Mouse (Mus musculus) forebrain, embryonic 11.5 days (tissue): ENCODE results near the gene Pafah1b2. TPM values are rescaled to one million over a fixed set of nuclear protein-coding genes. Genes with fewer than 3 reads are reported as not detected.

Experiments used
- ATAC-seq: fragments of 200-750 bp; cut with Nextera tagmentation; replicated peaks from 2 replicates; pipeline ENCODE4 v1.8.0; 2017; ENCODE audit warnings: moderate TSS enrichment; ENCODE audit not compliant: low FRiP score
- DNase-seq: peaks from one replicate; pipeline ENCODE4 v3.0.0-alpha.2; 2017; ENCODE audit warnings: low spot score
- H3K27ac ChIP-seq: fragments of 300-500 bp; sonication (generic); 2 replicates; pipeline ENCODE4 v1.5.1; 2014; ENCODE audit warnings: low read depth, low read length
- H3K27me3 ChIP-seq: fragments of 300-500 bp; sonication (generic); 2 replicates; pipeline ENCODE4 v1.6.1; 2014; ENCODE audit warnings: mild to moderate bottlenecking, low read length, mixed read lengths; ENCODE audit not compliant: control insufficient read depth, insufficient read depth
- H3K36me3 ChIP-seq: fragments of 300-500 bp; sonication (generic); 2 replicates; pipeline ENCODE4 v1.6.1; 2014; ENCODE audit warnings: mild to moderate bottlenecking, low read length, moderate library complexity, mixed read lengths; ENCODE audit not compliant: control insufficient read depth, insufficient read depth
- H3K4me1 ChIP-seq: fragments of 300-500 bp; sonication (generic); replicated peaks from 2 replicates; pipeline ENCODE4 v1.6.1; 2014; ENCODE audit warnings: low read length, mixed read lengths; ENCODE audit not compliant: control insufficient read depth, insufficient read depth
- H3K4me2 ChIP-seq: fragments of 300-500 bp; sonication (generic); 2 replicates; pipeline ENCODE4 v1.6.1; 2014; ENCODE audit warnings: low read depth, mild to moderate bottlenecking, low read length, moderate library complexity, mixed read lengths; ENCODE audit not compliant: severe bottlenecking
- H3K4me3 ChIP-seq: fragments of 300-500 bp; sonication (generic); 2 replicates; pipeline ENCODE4 v1.5.1; 2014; ENCODE audit warnings: low read depth, low read length
- H3K9ac ChIP-seq: fragments of 300-500 bp; sonication (generic); 2 replicates; pipeline ENCODE4 v1.6.1; 2014; ENCODE audit warnings: low read length
- H3K9me3 ChIP-seq: fragments of 300-500 bp; sonication (generic); 2 replicates; pipeline ENCODE4 v1.6.1; 2016; ENCODE audit warnings: low read length, mixed read lengths; ENCODE audit not compliant: control insufficient read depth
- WGBS: fragments of 180-500 bp; shearing (Covaris S2); extraction: QIAGEN DNeasy Blood & Tissue Kit; methylation state at CpG from one replicate; pipeline ENCODE4 v1.1.7; 2014; 5-methylcytosine and 5-hydroxymethylcytosine counted together
- microRNA-seq: library from miRNA; unstranded; fragments of <30 nt; microRNA quantifications from one replicate; pipeline ENCODE4, GENCODE M21; 2016; ENCODE audit not compliant: insufficient number of aligned reads
- polyA plus RNA-seq: library from polyadenylated mRNA; unstranded; fragments of >200 nt; fragmentation: Nextera tagmentation; extraction: Ambion mirVana; gene quantifications from 2 replicates; pipeline ENCODE4 v1.2.1, GENCODE M21; 2014

Gene Pafah1b2
- polyA plus RNA-seq, 1 experiment from 2014 or later, result 274 TPM

GRCm38 (mm10) chr9:45915659-45916058, 96.8 kb downstream of the Pafah1b2 start:
- no peaks in the 10 kb centered on the region; the same call in 1 of the 2 replicates for H3K36me3 ChIP-seq
- WGBS, result 93% methylated on average over 2 of the region's 2 CpGs
- no peak overlapping the region for H3K9ac ChIP-seq
- H3K27ac ChIP-seq, result no peak overlapping the region
- ATAC-seq, result no peak
- H3K4me1 ChIP-seq, result no peaks in the 10 kb centered on the region
- no peak overlapping the region for H3K4me2 ChIP-seq
- no peaks in the 10 kb centered on the region for H3K9me3 ChIP-seq
- no peak for DNase-seq
- H3K27me3 ChIP-seq, result no peaks in the 10 kb centered on the region
- H3K4me3 ChIP-seq, result no peak overlapping the region

Small RNA genes within 50 kb of the gene (microRNA-seq; reads per million reads assigned to microRNA genes)
- gene Mir7087, result not detected

Other genes with a start within 250 kb of the Pafah1b2 start
- 17.5 and 21.5 TPM in 2 replicates for gene Cep164, start 184.0 kb downstream of the Pafah1b2 start, polyA plus RNA-seq
- 29.8 and 30.7 TPM in 2 replicates for gene Bace1, start 174.1 kb downstream of the Pafah1b2 start, polyA plus RNA-seq
- 17.9 and 18.8 TPM in 2 replicates for gene Pcsk7, start 106.2 kb downstream of the Pafah1b2 start, polyA plus RNA-seq
- 80.6 and 90.6 TPM in 2 replicates for gene Rnf214, start 105.8 kb downstream of the Pafah1b2 start, polyA plus RNA-seq
- 22.0 and 26.5 TPM in 2 replicates for gene Tagln, start 76.6 kb downstream of the Pafah1b2 start, polyA plus RNA-seq
- 21.2 and 28.5 TPM in 2 replicates for gene Sidt2, start 57.4 kb downstream of the Pafah1b2 start, polyA plus RNA-seq
- gene Sik3, start 130 bp upstream of the Pafah1b2 start, polyA plus RNA-seq, result 11.3 TPM in 2 replicates
- gene Apoa1, start 215.9 kb upstream of the Pafah1b2 start, polyA plus RNA-seq, result 0.98 and 1.1 TPM in 2 replicates
- gene Apoc3, start 222.9 kb upstream of the Pafah1b2 start, polyA plus RNA-seq, result not detected in 2 replicates
- not detected in 2 replicates for gene Apoa4, start 228.0 kb upstream of the Pafah1b2 start, polyA plus RNA-seq